Mouse (Mus musculus): ENCODE data around the gene Upf2. TPM values are rescaled to one million over a fixed set of nuclear protein-coding genes. Genes with fewer than 3 reads are reported as not detected.
"Not testable (repeated sequence)": the region's sequence is repeated elsewhere in the genome, so short reads cannot be mapped to it uniquely, and the experiment has no call there.

Gene Upf2
- polyA plus RNA-seq, 3 experiments from 2014 or later, result 16.7 to 20.1 (median 17.3) TPM

DNA sequence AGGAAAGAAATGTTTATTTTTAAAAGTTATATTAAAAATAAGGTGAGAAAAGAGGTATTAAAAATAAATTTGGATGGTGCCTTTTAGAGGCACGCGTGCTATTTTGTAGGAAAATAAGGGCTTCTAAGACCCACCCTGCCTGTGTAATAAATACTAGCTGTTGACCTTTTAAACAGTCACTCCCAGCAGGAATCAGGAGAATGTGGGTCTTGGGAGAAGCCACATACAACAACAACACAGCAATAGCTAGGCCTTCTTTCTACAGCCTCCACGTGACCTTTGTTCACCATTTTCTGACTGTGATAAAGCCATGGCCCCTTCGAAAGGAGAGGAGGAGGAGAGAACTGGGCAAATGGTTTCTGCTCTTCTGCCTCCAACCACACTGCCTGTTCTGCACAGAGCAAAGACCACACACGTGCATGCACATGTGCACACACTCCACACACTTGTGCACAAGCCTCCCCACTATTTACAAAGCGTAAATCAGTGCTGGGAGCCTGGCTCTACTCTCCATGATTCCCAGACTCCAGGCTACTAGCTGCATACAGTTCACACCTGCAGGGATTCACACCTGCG, 121.5 kb downstream of the Upf2 start:
- ATAC-seq, result no peak

DNA sequence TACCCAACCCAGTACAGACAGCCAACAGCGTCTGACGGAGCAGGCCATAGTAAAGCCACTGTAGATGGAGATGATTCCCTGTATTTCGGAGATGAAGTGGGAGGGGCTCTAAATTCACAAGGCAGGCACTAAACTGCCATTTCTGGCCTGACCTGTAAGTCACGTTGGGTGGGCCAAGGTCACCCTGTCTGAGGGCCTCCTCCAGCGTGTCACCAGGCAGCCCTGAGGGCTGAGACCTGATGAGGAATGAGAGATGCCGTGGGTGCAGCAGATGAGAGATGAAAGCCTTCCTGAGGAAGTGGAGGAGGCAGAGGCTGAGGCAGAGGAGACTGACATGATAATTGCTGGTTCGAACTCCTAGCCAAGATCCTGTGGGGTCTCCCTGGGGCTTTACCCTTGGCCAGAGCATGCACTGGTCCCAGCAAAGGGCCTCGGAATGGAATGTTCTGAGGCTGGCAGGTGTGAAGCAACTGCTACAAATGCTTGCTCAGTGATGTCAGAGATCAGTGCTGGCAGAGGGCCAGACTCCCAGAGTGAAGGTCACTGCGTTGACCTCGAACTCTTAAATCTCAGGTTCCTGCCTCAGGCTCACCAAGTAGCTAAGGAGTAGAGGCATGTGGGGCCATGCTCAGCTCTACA, 123.7 kb downstream of the Upf2 start:
- ATAC-seq, result no peak

DNA sequence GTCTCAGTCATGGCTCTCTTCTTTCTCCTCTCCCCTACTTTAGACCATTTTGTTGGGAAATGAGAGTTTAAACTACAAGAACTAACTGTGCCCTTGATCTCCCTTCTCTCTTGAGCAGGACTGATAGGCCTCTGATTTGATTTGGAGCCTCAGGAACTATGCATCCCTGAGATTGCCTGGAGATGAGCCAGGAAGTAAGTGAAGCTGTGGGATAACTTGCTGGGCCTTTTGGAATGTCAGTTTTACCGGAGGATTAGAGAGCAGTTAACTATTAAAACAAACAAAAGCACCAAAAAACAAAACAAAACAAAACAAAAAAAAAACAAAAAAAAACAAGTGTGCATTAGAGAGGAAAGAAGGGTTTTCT, 124.2 kb downstream of the Upf2 start:
- ATAC-seq, result no peak

DNA sequence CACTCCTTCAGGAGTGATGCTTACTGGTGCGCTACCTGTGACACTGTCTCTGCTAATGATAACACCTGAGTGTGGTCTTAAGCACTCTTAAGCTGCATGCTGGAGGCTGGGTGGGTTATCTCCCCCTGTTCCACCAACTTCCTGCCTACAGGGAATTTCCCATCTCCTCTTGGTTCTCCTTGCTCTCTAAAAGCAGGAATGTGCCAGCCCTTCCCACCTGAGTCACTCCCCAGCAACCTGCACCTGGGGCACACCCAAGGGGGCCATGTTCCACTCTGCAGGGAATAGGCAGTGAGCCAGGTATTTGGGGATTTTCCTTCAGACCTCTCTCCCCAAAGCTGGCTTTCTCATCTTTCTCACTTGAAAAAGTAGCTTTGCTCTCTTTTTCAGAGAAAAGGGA, 128.8 kb downstream of the Upf2 start:
- no peak for ATAC-seq

DNA sequence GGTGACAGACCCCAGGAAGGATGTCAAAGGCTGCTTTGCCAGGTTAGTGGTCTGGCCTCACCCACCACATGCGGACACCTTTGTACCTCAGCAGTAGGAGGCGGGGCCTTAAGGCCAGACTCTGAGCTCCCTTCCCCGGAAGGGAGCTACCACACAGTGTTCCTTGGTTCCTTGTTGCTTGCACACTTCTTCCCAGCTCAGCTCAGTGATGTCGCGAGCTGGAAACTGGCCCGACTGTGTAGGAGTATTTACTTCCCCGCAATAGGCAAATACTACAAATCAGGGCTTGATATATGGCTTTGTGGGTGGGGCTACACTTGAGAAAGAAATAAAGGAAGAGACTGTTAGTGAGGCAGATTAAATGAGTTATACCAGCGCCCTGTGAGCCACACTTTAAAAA, 129.8 kb downstream of the Upf2 start:
- ATAC-seq, result no peak

DNA sequence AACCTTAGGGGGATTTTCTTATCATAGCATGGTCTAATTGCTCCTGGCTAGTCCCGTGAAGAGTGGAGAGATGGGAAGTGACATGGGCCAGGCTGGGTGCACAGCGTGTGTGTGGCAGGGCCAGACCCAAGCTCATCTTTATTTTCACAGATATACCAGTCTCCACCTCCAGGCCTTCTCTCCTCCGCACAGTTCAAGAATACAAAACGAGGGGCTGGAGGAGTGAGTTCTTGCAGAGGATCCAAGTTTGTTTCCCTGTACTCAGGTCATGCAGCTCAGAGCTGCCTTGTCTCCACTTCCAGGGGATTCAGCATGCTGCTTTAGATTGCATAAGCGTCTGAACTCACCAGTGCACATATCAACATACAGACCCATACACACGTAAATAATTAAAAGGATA, 131.3 kb downstream of the Upf2 start:
- no peak for ATAC-seq

DNA sequence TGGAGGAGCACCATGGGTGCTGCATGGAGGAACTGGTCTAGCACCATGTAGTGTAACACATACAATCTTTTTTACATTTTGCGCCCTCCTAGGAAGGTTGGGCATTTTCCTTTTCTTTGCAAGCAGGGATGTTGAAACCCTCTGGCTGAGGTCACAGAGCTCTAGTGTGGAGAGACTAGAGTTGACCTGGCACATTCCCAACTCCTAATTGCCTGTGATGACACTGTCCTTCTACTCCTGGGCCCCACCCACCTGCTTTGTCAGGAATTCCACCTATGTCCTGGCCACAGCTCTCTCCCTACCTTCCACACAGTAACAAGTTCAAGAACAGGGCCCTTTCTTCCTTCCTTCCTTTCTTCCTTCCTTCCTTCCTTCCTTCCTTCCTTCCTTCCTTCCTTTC, 132.4 kb downstream of the Upf2 start:
- ATAC-seq, result no peak

DNA sequence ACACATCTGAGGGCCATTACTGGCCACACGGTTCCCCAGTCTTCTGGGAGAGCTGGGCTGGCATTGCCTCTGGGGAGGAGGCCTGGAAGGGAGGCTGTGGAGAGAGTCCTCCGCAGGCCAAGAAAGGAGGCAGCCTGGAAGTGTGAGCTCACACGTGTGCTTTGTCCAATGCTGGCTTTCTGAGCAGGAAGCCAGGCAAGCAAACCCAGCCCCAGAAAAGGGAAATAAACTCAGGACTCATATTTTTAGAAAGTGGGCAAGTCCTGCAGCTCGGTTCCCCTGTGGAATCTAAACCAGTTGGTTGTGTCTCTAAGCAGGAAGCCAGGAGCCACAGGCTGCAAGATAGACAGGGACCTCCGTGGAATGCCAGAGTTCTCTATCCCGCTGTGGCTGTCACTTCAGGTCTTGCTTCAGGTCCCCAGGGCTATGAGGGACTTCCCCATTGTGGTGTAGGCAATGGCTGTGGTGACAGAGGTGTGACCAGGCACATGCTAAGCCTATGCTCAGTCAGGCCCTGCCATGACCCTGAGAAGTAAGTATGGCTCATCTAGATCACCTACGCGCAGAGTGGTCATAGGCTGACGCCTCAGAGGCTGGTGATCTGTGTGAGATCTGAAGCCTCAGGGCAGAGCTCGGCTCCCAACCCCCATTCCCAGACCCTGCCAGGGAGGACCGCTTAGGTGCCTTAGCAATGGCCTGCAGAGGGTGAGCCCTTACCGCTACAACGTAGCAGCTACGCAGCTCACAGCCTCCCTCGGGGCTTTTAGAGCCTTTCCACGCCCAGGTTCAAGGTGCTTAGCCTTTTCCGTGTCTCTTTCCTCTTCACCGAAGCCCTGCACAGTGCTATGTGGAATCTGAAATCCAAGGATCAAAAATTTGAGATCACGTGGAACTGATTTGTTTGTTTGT, 134.6 kb downstream of the Upf2 start:
- ATAC-seq, result no peak

DNA sequence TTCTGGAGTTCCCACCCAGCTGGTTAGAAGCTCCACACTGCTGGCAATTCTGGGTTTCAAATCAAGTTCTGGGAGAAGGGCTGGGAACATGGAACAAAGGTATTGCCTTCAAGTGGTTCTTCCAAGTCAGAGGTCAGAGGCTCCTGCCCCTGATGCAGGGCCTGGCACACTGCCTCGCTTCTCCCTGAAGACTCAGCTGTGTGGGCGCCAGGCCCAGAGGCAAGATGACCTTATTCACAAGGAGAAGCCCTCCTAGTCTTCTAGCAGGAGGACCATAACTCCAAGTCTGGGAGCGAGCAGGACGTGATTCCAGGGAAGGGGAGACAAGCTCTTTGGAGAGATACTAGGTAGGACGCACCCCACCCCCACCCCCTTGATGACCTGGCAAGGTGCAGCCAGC, 135.9 kb downstream of the Upf2 start:
- no peak for ATAC-seq

DNA sequence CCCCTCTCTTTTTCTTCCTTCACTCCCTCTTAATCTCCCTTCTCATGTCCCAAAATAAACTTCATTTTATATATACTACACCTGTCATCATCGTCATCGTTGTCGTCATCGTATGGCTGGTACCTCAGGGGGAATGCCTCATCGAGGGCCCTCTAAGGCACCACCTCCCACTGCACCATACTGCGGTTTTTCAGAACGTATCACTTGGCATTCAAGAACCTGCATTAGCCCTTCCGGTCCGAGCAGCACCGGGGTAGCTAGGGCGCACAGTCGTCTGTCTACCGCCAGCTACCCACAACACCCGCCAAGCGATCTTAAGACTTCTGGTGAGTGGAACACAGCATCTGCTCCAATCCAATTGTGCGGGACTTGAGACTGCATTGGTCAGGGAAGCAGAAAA, 138.7 kb downstream of the Upf2 start:
- not testable (repeated sequence) for ATAC-seq

DNA sequence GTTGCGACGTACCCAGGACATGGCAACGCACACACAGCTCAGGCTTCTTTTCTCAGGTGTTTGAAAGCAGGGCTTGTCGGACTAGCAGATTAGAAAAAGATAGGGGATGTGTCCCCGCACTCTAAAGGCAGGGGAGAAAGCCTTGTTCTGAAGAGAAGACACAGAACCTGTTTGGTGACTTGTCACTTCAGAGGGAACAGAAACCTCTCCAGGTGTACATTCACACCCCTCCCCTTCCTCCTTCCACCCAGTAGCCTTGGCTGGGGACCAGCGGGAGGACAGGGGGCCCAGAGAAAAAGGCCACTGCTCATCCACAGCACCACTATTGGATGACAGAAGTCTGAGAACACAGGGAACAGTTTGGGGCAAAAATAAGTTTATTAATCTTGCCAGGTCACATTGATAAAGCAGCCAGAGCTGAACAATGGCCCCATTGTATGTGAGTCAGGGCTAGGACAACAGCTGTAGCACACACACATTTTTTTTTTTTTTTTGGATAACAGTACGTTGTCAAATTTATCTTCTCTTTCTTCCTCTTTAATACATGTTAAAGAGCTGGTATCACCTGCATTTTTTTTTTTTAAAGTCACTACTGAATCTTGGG, 145.9 kb downstream of the Upf2 start:
- no peak for ATAC-seq

DNA sequence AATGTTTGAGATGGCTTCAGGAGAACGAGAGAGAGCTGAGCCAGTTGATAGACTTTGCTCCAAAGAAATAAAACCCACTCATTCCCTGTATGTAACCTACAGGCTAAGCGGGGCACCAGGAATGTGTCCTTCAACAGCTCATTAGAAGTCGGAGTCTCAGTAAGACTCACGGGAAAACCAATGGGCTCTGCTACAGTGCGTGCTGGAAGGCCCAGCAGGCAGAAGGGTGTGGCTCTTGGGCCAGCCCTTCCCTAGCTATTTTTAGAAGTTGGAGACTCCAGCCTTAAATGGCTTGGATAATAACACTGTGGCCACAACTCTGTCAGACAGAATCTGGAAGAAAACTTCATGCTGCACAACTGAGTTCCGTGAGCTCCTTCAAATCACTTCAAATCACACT, 147.7 kb downstream of the Upf2 start:
- no peak for ATAC-seq

DNA sequence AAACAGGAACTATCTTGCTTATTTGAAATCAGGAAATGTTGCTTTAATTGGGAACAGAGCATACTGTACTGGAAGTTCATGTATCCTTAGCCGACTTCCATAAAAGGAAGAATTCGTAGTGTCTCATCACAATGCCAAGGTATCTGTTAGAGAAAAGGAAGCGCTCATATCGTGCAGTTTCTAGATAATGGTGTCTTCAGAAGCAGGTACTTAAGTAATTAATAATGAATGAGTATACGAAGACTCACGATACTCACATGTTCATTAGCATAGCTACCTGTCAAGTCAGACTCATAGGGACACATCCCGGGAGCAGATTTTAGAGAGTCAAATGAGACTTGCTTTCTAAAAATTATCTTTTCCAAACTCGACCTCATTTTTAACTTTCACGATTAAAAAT, 148.2 kb downstream of the Upf2 start:
- ATAC-seq, result no peak

DNA sequence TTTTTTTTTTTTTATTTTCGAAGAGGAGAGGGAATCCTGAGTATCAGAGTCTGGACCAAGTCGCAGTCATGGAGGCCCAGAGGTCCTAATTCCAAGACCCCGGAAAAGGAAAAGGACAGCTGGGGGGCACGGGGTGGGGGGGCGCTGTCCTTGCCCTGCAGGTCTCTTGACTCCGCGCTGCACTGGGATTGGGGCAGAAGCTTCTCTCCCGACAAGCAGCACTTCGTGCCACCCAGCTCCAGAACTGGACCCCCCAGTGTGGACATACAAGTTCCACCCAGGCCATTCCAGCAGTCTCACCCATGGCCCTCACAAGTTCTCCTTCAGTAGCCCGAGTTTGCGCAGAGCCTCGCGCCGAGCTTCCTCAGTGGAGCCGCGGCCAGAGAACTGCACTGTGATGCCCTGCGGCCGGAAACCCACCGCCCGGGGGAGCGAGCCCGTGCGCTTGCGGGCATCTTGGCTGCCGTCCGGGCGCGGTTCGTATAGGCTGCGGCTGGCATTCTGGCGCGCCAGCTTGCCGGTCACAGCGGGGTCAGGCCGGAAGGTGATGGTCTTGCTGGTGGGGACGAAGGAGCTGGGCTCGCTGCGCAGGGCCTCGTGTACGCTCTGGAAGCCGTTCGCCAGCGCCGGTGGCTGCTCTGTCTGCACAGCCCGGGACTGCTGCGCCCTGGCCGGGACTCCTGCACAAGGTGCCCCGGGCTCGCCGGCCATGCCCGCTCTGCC, 148.9 kb downstream of the Upf2 start:
- ATAC-seq, result no peak

DNA sequence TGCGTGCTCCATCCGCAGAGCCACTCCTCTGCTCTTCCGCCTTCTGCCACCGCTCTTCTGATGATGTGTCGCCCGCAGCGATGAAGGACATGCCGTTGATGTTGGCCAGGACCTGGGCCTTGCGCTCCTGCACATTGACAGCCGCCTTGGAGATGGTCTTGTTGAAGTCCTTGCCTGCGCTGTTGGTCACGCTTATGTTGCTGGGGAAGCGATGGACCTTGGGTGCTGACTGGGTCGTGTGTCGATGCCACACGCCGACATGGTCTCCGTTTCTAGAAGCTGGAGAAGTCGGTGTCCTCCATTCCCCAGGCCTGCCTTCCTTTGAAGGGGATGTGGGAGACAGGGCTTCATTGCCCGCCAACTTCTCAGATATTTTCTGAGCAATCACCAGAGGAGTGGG, 149.5 kb downstream of the Upf2 start:
- ATAC-seq, result no peak

DNA sequence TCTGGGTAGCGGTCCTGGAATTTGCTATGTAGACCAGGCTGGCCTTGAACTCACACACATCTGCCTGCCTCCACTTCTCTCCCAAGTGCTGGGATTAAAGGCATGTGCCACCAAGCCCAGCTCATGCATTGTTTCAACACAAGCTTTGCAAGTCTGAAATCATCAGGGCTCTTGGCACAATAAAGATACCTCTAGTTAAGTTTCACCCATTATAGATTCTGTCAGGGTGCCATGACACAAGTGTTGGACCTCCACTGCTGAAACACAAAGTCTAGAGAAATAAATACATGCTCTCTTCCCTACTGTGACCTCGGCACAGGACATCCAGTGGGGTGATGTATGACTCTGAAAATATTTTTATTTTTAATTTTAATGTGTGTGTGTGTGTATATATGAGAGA, 154.2 kb downstream of the Upf2 start:
- no peak for ATAC-seq

Other genes starting within 250 kb of the Upf2 start
- 10 to 100 TPM in 1 of 3 experiments, 1 to 10 TPM in 2; 8.0 to 13.0 (median 9.3) TPM for gene Camk1d, start 237.0 kb upstream of the Upf2 start, polyA plus RNA-seq (2017; shearing (Covaris generic))
- gene Nudt5, start 106.5 kb upstream of the Upf2 start, polyA plus RNA-seq (2017; shearing (Covaris generic)), result 10 to 100 TPM; 44.8 to 87.6 (median 51.4) TPM
- gene Cdc123, start 106.3 kb upstream of the Upf2 start, polyA plus RNA-seq (2017; shearing (Covaris generic)), result 100 to 1,000 TPM; 136 to 251 (median 179) TPM
- 1 to 10 TPM; 1.7 to 2.3 (median 1.8) TPM for gene Gm13199, start 88.5 kb upstream of the Upf2 start, polyA plus RNA-seq (2017; shearing (Covaris generic))
- 10 to 100 TPM; 13.5 to 27.1 (median 15.8) TPM for gene Sec61a2, start 56.0 kb upstream of the Upf2 start, polyA plus RNA-seq (2017; shearing (Covaris generic))
- gene Dhtkd1, start 8.7 kb upstream of the Upf2 start, polyA plus RNA-seq (2017; shearing (Covaris generic)), result under 1 TPM in 2 of 3 experiments, not detected in 1; 0.12 to 0.33 TPM
- gene Proser2, start 178.7 kb downstream of the Upf2 start, polyA plus RNA-seq (2017; shearing (Covaris generic)), result under 1 TPM in 1 of 3 experiments, not detected in 2; 0.23 TPM

Measured in inflammation-experienced regulatory T-cells, adult 6 months (primary cell).